In genomic region chr11:26449789-26450188, GRCm38 (mm10) we compare ENCODE assay signal across 22 mouse cellular contexts.
DNase-seq lines count a peak whose midpoint lies in the region; ATAC-seq and TF ChIP-seq lines count a peak whose summit lies in the region.
"Had no signal": no experiment of that assay in that cellular context is flagged by ENCODE, and none has a peak within 500 bp of the region (broad histone marks: within the 10 kb centered on the region; RNA-seq: fewer than 3 reads in every experiment).

No protein-coding gene starts in this region.

- peak; percentile 75 for ATAC-seq in liver, embryonic 12.5 days
- ATAC-seq in liver, postnatal 0 days = no peak
- ATAC-seq in liver, embryonic 14.5 days (ENCODE audit: insufficient read depth) = peak; percentile 56; the same call in 1 of the 2 replicates
- ATAC-seq: activated CD4-positive, CD25-positive, alpha-beta regulatory T cell, adult 4 months; forebrain, embryonic 13.5 days; forebrain, postnatal 0 days had no signal

- no peak for DNase-seq in liver, postnatal 0 days
- peak; percentile 2 for DNase-seq in c-Kit-positive CD71-positive TER-119-negative erythroid progenitor cells, embryonic 14.5 days (ENCODE audit: low read depth)
- no peak for DNase-seq in liver, embryonic 14.5 days (ENCODE audit: low read depth in 3 of 3, low spot score in 3 of 3)
- DNase-seq in adrenal gland, postnatal 25 days = no peak
- no peak for DNase-seq in gastrocnemius, postnatal 25 days
- DNase-seq in testis, postnatal 10 days (ENCODE audit: low spot score) = no peak
- DNase-seq: adrenal gland, postnatal 14 days; cerebellum, adult 2 months; cerebellum, postnatal 10 days; embryo, embryonic 11 days; forebrain, postnatal 0 days; gastrocnemius, adult 2 months; gastrocnemius, postnatal 36 days; heart, adult 11 months; heart, postnatal 36 days had no signal

- no peak overlapping the region for H3K4me2 ChIP-seq in liver, embryonic 12.5 days
- no peak overlapping the region for H3K4me2 ChIP-seq in liver, postnatal 0 days (ENCODE audit: low read depth, low read length)
- H3K4me2 ChIP-seq in liver, embryonic 14.5 days (ENCODE audit: low read depth) = no peak overlapping the region
- H3K4me2 ChIP-seq: embryonic facial prominence, embryonic 15.5 days; forebrain, embryonic 13.5 days; heart, embryonic 13.5 days; hindbrain, embryonic 15.5 days had no signal

- WGBS in liver, embryonic 12.5 days (ENCODE audit: insufficient replicate concordance) = 71% methylated on average over 3 of the region's 3 CpGs
- 83% methylated on average over 3 of the region's 3 CpGs for WGBS in liver, postnatal 0 days (ENCODE audit: insufficient replicate concordance)
- WGBS in liver, embryonic 14.5 days (ENCODE audit: insufficient replicate concordance) = 62% methylated on average over 3 of the region's 3 CpGs

- TF ChIP-seq CTCF in liver, postnatal 0 days (IDR thresholded peaks at IDR 0.05; ENCODE audit: low read depth) = no peak
- no peak for TF ChIP-seq CTCF in liver, embryonic 14.5 days (IDR thresholded peaks at IDR 0.05; ENCODE audit: low read depth)

- H3K4me3 ChIP-seq in liver, embryonic 12.5 days = no peak overlapping the region
- H3K4me3 ChIP-seq in liver, postnatal 0 days (ENCODE audit: low read depth, low read length) = no peak overlapping the region
- no peak overlapping the region for H3K4me3 ChIP-seq in liver, embryonic 14.5 days (ENCODE audit: insufficient read depth in 1 of 2, low read depth in 2 of 2, low read length in 2 of 2)
- H3K4me3 ChIP-seq: embryonic facial prominence, embryonic 15.5 days; forebrain, embryonic 13.5 days; gastrocnemius, adult 2 months; heart, embryonic 13.5 days; hindbrain, embryonic 15.5 days had no signal

- no peak overlapping the region for H3K27ac ChIP-seq in liver, embryonic 12.5 days
- H3K27ac ChIP-seq in liver, postnatal 0 days (ENCODE audit: low read depth) = no peak overlapping the region
- H3K27ac ChIP-seq in liver, embryonic 14.5 days = no peak overlapping the region
- H3K27ac ChIP-seq: embryonic facial prominence, embryonic 15.5 days; forebrain, embryonic 13.5 days; gastrocnemius, adult 2 months; heart, embryonic 13.5 days; hindbrain, embryonic 15.5 days had no signal

- peaks cover 16% of the 10 kb centered on the region for H3K36me3 ChIP-seq in liver, embryonic 12.5 days
- no peaks in the 10 kb centered on the region for H3K36me3 ChIP-seq in liver, postnatal 0 days (replicated peaks; ENCODE audit: insufficient read depth, low read length)
- no peaks in the 10 kb centered on the region for H3K36me3 ChIP-seq in liver, embryonic 14.5 days (replicated peaks; ENCODE audit: control insufficient read depth, insufficient read depth, low read depth)
- H3K36me3 ChIP-seq: embryonic facial prominence, embryonic 15.5 days; hindbrain, embryonic 15.5 days had no signal

- no peak for TF ChIP-seq EP300 in liver, postnatal 0 days (IDR thresholded peaks at IDR 0.05; ENCODE audit: low read depth)
- TF ChIP-seq EP300 in liver, embryonic 14.5 days (IDR thresholded peaks at IDR 0.05; ENCODE audit: low read depth) = no peak

- peaks cover 14% of the 10 kb centered on the region for H3K4me1 ChIP-seq in liver, embryonic 12.5 days
- peaks cover 4% of the 10 kb centered on the region; the same call in 1 of the 2 replicates for H3K4me1 ChIP-seq in liver, postnatal 0 days (ENCODE audit: insufficient read depth)
- H3K4me1 ChIP-seq in liver, embryonic 14.5 days (replicated peaks; ENCODE audit: control insufficient read depth in 2 of 2, insufficient read depth in 2 of 2, low read length in 1 of 2) = peaks cover 4 to 6% of the 10 kb centered on the region in 2 experiments; a peak in 3 of 4 replicates
- H3K4me1 ChIP-seq: embryonic facial prominence, embryonic 15.5 days; forebrain, embryonic 13.5 days; hindbrain, embryonic 15.5 days had no signal

- H3K27me3 ChIP-seq in liver, embryonic 12.5 days (replicated peaks) = no peaks in the 10 kb centered on the region
- no peaks in the 10 kb centered on the region for H3K27me3 ChIP-seq in liver, postnatal 0 days (ENCODE audit: insufficient read depth, low read length)
- H3K27me3 ChIP-seq in liver, embryonic 14.5 days (ENCODE audit: control insufficient read depth, insufficient read depth, low read length) = no peaks in the 10 kb centered on the region
- H3K27me3 ChIP-seq: CH12.LX; embryonic facial prominence, embryonic 15.5 days; forebrain, embryonic 13.5 days; heart, embryonic 13.5 days; hindbrain, embryonic 15.5 days had no signal

- no peaks in the 10 kb centered on the region; the same call in 1 of the 2 replicates for H3K9me3 ChIP-seq in liver, embryonic 12.5 days (replicated peaks)
- H3K9me3 ChIP-seq in liver, postnatal 0 days (ENCODE audit: low read length) = no peaks in the 10 kb centered on the region
- no peaks in the 10 kb centered on the region for H3K9me3 ChIP-seq in liver, embryonic 14.5 days (ENCODE audit: control insufficient read depth, low read length)
- H3K9me3 ChIP-seq: embryonic facial prominence, embryonic 15.5 days; forebrain, embryonic 13.5 days; heart, embryonic 13.5 days; hindbrain, embryonic 15.5 days had no signal

- H3K9ac ChIP-seq in liver, embryonic 12.5 days = no peak overlapping the region
- H3K9ac ChIP-seq in liver, postnatal 0 days (replicated peaks) = no peak overlapping the region
- no peak overlapping the region for H3K9ac ChIP-seq in liver, embryonic 14.5 days (replicated peaks)
- H3K9ac ChIP-seq: embryonic facial prominence, embryonic 15.5 days; forebrain, embryonic 13.5 days; forebrain, postnatal 0 days; heart, embryonic 13.5 days; hindbrain, embryonic 15.5 days had no signal
